Mouse (Mus musculus) left cerebral cortex, adult 2 months (tissue): ENCODE results near the gene Ppp1r14a. TPM values are rescaled to one million over a fixed set of nuclear protein-coding genes. Genes with fewer than 3 reads are reported as not detected.

Experiments used
- DNase-seq, 2 experiments: peaks; one replicate each; pipeline ENCODE4 v3.0.0; 2021 to 2022; ENCODE audit warnings: low spot score in 2 of 2, mixed read lengths in 1 of 2; ENCODE audit errors: extremely low spot score in 1 of 2
- H3K27ac ChIP-seq: fragments of 200-600 bp; 2 replicates; pipeline ENCODE4 v1.8.1; 2022
- H3K4me3 ChIP-seq: fragments of 200-600 bp; 2 replicates; pipeline ENCODE4 v1.8.1; 2022
- CTCF ChIP-seq: fragments of 200-600 bp; IDR thresholded peaks from 2 replicates; pipeline ENCODE4 v1.8.1; 2022; ENCODE audit warnings: antibody characterized with exemption, mild to moderate bottlenecking, moderate library complexity
- intact Hi-C: fragments of 180-260 bp; cut with DNase I; formaldehyde crosslinking; loops from one replicate; pipeline ENCODE4 v1.15.1; 2025
- total RNA-seq, 2 experiments: library from RNA; stranded (reverse); gene quantifications; 2 replicates each; pipeline ENCODE4 v1.2.3; 2021

Gene Ppp1r14a
- total RNA-seq, 2 experiments from 2014 or later, result 15.1 to 18.2 TPM

GRCm38 (mm10) chr7:29293131-29294065, 4.3 kb downstream of the Ppp1r14a start:
- no peak for TF ChIP-seq CTCF
- Histone ChIP-seq H3K27ac (peak overlapping the region; percentile 22), H3K4me3 (no peak overlapping the region)
- no peak for DNase-seq
- intact Hi-C loops, result no loop called here

DNA sequence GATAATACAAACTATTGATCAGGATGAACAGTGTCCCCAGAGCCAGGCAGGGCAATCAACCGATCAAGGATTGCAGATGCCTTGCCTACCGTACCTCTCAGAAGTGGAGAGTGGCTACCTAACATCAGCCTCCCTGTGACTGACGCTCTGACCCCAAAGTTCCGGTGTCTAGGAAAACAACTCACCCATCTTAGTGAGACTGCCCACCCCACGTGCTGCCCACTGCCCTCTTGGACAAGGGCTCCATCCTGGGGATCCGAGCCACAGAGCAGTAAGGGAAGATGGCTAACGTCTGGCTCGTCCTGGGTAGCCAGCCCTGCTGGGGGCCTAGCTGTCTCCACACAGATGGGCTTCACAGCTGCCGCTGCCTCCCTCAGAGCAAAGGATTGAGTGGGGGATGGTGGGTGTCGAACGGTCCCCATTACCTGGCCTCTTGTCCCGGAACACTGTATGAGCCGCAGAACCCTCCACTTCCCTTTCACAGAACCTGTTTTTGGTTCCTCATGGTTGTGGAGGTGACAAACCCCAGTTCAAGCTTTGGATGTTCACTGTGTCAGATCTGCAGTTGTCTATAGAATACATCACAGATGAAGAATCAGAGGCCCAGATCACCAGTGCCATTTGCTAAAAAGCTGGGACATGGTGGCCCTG, 5.1 kb downstream of the Ppp1r14a start:
- H3K4me3 ChIP-seq, result no peak overlapping the region
- intact Hi-C loops, result no loop called here
- TF ChIP-seq CTCF, result no peak
- no peak for DNase-seq
- peak overlapping the region; percentile 11; the same call in 1 of the 2 replicates for H3K27ac ChIP-seq

DNA sequence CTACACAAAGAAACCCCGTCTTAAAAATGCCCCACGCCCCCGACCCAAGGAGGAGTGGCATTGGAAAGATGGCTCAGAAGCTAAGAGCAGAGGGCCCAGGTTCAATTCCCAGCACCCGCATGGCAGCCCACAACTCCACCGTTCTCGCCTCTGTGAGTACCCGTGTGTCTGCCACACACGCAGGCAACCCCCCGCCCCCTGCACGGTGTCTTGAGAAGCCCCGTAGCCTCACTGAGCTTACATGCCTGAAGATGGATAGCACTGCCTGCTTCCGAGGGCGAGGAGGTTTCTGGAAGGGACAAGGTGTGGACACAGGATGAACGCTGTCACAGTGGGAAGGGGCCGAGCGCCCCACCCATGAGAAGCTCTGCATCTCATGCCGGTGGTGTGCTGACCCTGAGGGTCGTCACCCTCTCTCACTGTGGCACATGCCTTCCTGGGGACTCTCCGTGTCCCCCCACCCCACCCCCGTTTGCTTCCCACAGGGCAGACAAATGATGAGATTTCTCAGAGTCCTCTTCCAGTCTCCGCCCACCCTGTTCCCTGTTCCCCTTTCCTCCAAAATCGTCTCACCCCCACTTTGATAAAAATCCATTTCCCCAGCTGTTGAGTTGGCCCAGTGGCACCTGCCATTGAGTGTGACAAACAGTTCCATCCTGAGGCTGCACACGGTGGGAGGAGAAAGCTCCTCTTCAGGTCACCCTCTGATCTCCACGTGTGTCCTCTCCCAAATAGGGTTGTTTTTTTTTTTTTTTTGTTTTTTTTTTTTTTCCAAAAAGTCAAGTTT, 6.9 kb downstream of the Ppp1r14a start:
- no peak for TF ChIP-seq CTCF
- Histone ChIP-seq H3K4me3 (no peak overlapping the region), H3K27ac (no peak overlapping the region)
- DNase-seq, result no peak
- intact Hi-C loops, result loop anchor here (5.0 kb wide), 1 partner anchor 244 kb away; no protein-coding TSS in a partner anchor

- Histone ChIP-seq H3K27ac (no peak overlapping the region), H3K4me3 (no peak overlapping the region)
- peak; percentile 76 for TF ChIP-seq CTCF
- peak in 1 of 2 experiments; percentile 46 for DNase-seq
- intact Hi-C loops, result loop anchor here (5.0 kb wide), 1 partner anchor 245 kb away; no protein-coding TSS in a partner anchor
Measured at GRCm38 (mm10) chr7:29296998-29297397, 7.9 kb downstream of the Ppp1r14a start.

DNA sequence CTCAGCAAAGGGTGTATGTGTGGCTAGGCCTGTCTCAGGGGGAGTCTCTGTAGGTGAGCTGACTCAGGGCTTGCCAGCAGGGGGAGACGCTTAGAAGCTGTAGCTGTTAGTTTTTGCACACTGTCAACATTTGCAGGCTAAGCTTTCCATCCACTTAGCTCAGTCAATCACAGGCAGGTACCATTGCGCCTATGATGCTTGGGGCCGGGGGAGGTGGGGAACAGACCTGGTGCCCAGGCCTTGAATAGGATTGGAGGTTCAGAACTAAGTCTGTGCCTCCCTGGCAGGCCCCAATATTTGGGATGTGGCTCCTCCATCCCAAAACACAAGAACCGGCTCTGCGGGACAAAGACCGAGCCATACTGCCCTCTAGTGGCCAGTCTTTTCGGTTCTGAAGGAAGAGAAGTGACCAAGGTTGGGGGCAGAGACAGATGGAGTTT, 12.0 kb downstream of the Ppp1r14a start:
- intact Hi-C loops, result loop anchor here (2.0 to 5.0 kb wide), 4 partner anchors 54 to 174 kb away; partner anchors contain the start of genes Psmd8 and Ryr1
- Histone ChIP-seq H3K27ac (no peak overlapping the region), H3K4me3 (no peak overlapping the region)
- peak; percentile 70 for TF ChIP-seq CTCF
- peak; percentile 60 to 70 for DNase-seq

- intact Hi-C loops, result loop anchor here (2.0 to 5.0 kb wide), 2 partner anchors 175 to 220 kb away; partner anchors contain the start of gene Ryr1
Measured at GRCm38 (mm10) chr7:29302641-29303040, 13.5 kb downstream of the Ppp1r14a start.

DNA sequence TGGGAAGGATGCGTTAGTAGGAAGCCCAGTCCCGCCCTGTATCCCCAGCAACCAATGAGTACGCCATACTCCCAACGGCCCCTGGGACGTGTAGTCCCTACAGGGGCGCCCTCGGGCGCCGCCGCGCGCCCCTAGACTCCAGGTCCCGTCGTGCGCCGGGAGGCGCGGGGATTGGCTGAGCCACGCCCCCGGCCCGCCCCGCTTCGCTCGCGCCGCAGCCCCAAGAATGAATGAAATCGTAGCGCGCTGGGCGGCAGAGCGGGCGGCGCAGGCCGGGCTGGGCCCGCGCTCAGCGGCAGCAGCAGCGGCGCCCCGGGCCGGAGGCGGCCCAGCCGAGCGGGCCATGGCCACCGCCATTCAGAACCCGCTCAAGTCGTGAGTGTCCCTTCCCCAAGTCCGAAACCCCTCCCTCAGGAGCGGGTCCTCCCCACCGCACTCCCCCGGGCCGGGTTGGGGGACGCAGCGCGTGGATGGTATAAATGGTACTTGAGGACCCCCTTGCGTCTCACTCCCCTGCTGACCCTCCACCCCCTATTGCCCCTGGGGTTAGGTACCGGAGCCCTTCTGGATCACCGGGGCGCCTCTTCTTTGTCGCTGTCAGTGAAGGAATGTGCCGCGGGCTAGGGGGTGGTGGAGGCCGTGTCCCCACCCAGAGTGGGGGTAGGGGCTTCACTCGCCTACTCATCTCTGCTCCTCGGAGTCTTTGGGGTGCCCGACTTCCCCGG, 14.8 kb downstream of the Ppp1r14a start, which contains the start of gene Dpf1:
TSS of gene Dpf1 (plus strand) at position 214 of the 725 bp plus-strand sequence.
- intact Hi-C loops, result loop anchor here (2.0 to 5.0 kb wide), 2 partner anchors 177 to 219 kb away; partner anchors contain the start of gene Ryr1
- DNase-seq, result peak; percentile 90 to 93
- TF ChIP-seq CTCF, result peak; percentile 32
- H3K27ac ChIP-seq, result peak within 1 kb of the TSS; percentile 77
- peak within 1 kb of the TSS; percentile 77 for H3K4me3 ChIP-seq

More at GRCm38 (mm10) chr7:29302641-29303040, 13.5 kb downstream of the Ppp1r14a start:
- no peak for DNase-seq
- H3K27ac ChIP-seq, result no peak overlapping the region
- no peak for TF ChIP-seq CTCF
- no peak overlapping the region for H3K4me3 ChIP-seq

GRCm38 (mm10) chr7:29304463-29305262, 15.6 kb downstream of the Ppp1r14a start:
- intact Hi-C loops, result loop anchor here (5.0 kb wide), 1 partner anchor 177 kb away; the partner anchor contains the start of gene Ryr1
- TF ChIP-seq CTCF, result no peak
- Histone ChIP-seq H3K4me3 (peak overlapping the region; percentile 77), H3K27ac (peak overlapping the region; percentile 77)
- peak; percentile 33 to 52 for DNase-seq

DNA sequence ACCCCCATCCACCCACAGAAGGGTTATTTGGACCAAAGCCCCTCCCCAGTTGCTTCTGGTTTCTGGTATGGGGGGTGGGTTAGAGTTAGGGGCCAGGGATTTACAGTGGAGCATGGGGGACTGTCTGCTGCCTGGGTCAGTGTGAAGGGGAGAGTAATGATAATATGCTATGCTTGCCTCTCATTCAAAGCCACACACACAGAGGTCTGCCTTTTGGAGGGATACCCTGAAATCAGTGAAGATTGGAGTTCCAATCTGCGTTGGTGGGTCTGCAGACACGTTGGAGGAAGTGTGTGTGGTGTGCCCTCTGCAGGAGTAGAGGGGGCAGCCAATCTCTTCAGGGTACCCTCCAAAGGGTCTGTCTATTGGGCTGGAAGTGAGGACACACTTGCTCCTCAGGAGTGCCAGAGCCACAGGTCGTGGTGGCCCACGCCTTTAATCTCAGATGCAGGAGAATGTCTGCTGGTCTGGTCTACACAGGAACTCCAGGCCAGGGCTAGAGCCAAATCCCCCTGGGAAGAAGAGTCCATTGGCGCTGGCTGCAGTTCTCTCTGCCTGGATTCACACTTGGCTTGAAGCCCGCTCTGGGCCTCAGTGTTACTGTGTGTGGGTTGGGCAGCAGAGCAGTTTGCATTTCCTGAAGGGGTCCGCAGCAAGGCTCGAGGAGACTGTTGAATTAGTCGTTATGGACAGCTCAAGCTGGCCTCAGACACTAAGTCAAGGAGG, 16.3 kb downstream of the Ppp1r14a start:
- Histone ChIP-seq H3K4me3 (peak overlapping the region; percentile 77), H3K27ac (peak overlapping the region; percentile 77)
- intact Hi-C loops, result no loop called here
- DNase-seq, result peak; percentile 17 to 40
- TF ChIP-seq CTCF, result no peak
